Mouse (Mus musculus) thymus, adult 18-20 months (tissue): ENCODE measurements around the gene Zfp386.

Experiments used
- DNase-seq, 2 experiments: peaks; one replicate each; pipeline ENCODE4 v3.0.0; 2022; ENCODE audit warnings: mixed read lengths in 2 of 2

Gene Zfp386

GRCm38 (mm10) chr12:116094765-116095555 is 47.4 kb downstream of the Zfp386 start:
- DNase-seq = no peak

DNA sequence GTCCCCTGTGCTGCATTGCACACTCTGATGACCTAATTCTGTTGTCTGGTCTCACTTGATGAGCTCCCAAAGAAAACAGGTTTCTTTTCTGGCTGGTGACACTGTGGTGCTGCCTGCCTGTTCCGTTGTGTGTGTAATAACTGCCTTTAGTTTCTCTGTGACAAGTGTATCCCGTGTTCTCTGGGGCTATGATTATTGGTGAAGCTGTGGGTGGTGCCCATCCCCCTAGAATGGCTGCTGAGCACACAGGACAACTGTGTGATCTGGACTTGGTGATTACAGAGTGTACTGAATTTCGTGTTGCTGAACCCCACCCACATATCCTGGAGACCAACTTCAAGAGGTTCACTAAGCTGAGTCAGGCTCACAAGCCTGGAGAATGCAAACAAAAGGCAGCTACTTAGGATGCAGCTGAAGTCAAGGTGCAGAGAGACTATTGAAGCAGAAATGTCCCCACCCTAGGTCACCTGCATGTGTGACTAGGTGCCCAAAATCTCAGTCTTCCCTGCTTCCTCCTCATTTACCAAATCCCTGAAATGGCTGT is 48.9 kb downstream of the Zfp386 start:
- DNase-seq = no peak

DNA sequence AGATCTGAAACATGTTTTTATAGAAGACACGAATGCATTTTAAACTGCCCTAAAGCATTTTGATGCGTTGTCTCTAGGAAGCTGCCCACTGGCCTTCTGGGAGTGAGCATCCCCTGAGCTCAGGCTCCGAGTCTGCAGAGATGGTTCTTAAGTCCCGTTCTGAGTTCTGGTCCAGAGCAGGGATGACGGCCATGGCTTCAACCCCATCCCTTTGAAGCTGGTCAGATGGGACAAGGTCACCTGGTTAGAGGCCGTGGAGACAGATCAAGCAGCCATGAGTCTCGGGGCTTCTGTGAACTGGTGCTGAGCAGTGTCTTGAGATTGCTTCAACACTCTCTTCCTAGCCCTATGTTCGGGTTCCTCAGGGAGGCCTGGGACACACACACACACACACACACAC is 49.6 kb downstream of the Zfp386 start:
- DNase-seq = no peak

DNA sequence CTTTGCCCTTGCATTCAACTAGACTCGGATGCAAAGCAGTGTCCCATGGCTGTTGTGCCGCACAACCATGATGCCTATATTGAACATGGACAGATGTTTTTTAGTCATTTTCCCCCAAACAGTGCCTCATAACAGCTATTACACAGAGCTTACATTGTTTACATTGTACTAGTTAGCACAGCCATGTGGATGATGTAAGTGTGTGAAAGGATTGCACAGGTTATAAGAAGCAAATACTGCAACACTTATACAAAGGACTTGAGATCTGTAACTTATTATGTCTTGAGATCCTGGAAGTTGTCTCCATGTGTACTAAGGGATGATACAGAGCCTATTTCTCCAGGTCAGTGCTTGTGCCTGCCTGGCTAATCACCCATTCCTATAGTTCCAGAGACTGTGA is 54.4 kb downstream of the Zfp386 start:
- no peak for DNase-seq

DNA sequence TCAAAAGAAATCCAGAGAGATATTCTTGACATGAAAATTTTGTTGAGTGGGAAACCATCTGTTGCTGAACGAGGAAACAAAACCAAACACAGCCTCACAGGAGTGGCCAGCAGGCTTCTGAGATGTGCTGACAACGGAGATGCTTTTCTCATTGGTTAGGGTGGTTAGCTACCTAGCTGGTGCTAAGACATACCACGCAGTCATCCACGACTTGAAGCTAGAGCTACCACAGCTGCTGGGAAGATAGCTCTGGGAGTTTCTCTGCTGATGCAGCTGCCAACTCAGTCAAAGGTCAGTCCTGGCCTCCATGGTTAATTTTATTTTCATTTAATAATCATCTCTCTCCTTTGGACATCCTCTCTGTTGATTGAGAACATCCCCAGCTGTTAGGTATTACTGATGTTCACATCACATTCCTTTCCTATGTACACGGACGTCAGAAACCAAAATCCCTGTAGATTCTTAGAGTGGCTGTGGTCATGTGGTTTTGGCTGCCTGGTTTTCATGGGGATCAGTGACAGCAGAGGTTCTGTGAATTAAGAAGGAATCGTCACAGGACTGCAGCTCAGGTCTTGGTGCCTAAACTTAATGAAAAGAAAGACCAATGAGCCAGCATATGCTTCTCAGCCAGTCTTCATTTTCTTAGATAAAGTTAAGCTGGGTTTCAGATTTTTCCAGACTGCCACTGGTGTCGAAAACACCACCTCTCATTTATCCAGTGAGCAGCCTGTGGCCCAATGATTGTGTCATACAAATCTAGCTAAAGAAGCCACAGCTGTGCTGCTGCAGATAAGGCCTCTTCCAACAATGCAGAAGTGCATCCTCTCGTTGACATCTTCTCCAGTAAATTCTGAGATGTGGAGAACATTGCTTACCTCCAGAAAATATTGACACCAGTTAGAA is 62.2 kb downstream of the Zfp386 start:
- DNase-seq = no peak

GRCm38 (mm10) chr12:116111007-116111694 is 63.6 kb downstream of the Zfp386 start:
- DNase-seq = no peak
